Mouse (Mus musculus) heart, embryonic 16.5 days (tissue): ENCODE measurements around the gene Rpl13a. TPM values are rescaled to one million over a fixed set of nuclear protein-coding genes. Genes with fewer than 3 reads are reported as not detected.
"Not testable (repeated sequence)": the region's sequence is repeated elsewhere in the genome, so short reads cannot be mapped to it uniquely, and the experiment has no call there.

ENCODE experiments used
- ATAC-seq: fragments of 200-750 bp; cut with Nextera tagmentation; replicated peaks from 2 replicates; pipeline ENCODE4 v1.8.0; 2017; ENCODE audit warnings: moderate number of reproducible peaks; ENCODE audit not compliant: insufficient read depth, low FRiP score; ENCODE audit errors: extremely low read depth
- H3K27ac ChIP-seq: fragments of 300-500 bp; sonication (generic); 2 replicates; pipeline ENCODE4 v1.5.1; 2014; ENCODE audit warnings: mild to moderate bottlenecking, low read length, control low read depth, moderate library complexity
- H3K27me3 ChIP-seq: fragments of 300-500 bp; sonication (generic); 2 replicates; pipeline ENCODE4 v1.6.1; 2014; ENCODE audit warnings: low read length, mixed read lengths; ENCODE audit not compliant: control insufficient read depth, insufficient read depth
- H3K36me3 ChIP-seq: fragments of 300-500 bp; sonication (generic); 2 replicates; pipeline ENCODE4 v1.6.1; 2014; ENCODE audit not compliant: control insufficient read depth, insufficient read depth
- H3K4me1 ChIP-seq: fragments of 300-500 bp; sonication (generic); 2 replicates; pipeline ENCODE4 v1.6.1; 2014; ENCODE audit warnings: low read length, mixed read lengths; ENCODE audit not compliant: control insufficient read depth, insufficient read depth
- H3K4me2 ChIP-seq: fragments of 300-500 bp; sonication (generic); 2 replicates; pipeline ENCODE4 v1.6.1; 2014; ENCODE audit warnings: low read depth, mild to moderate bottlenecking, control low read depth, low read length
- H3K4me3 ChIP-seq: fragments of 300-500 bp; sonication (generic); 2 replicates; pipeline ENCODE4 v1.5.1; 2014; ENCODE audit warnings: mild to moderate bottlenecking, control low read depth, low read length
- H3K9ac ChIP-seq: fragments of 300-500 bp; sonication (generic); 2 replicates; pipeline ENCODE4 v1.6.1; 2014; ENCODE audit warnings: low read length, control low read depth
- H3K9me3 ChIP-seq: fragments of 300-500 bp; sonication (generic); replicated peaks from 2 replicates; pipeline ENCODE4 v1.6.1; 2016; ENCODE audit warnings: low read length; ENCODE audit not compliant: control insufficient read depth
- WGBS: fragments of 180-500 bp; shearing (Covaris S2); extraction: QIAGEN DNeasy Blood & Tissue Kit; methylation state at CpG from one replicate; pipeline ENCODE4 v1.1.7; 2014; 5-methylcytosine and 5-hydroxymethylcytosine counted together
- polyA plus RNA-seq: library from polyadenylated mRNA; unstranded; fragments of >200 nt; fragmentation: Nextera tagmentation; extraction: Ambion mirVana; gene quantifications from 2 replicates; pipeline ENCODE4 v1.2.1, GENCODE M21; 2015

Rpl13a gene
- polyA plus RNA-seq, result 684 and 727 TPM in 2 replicates

DNA sequence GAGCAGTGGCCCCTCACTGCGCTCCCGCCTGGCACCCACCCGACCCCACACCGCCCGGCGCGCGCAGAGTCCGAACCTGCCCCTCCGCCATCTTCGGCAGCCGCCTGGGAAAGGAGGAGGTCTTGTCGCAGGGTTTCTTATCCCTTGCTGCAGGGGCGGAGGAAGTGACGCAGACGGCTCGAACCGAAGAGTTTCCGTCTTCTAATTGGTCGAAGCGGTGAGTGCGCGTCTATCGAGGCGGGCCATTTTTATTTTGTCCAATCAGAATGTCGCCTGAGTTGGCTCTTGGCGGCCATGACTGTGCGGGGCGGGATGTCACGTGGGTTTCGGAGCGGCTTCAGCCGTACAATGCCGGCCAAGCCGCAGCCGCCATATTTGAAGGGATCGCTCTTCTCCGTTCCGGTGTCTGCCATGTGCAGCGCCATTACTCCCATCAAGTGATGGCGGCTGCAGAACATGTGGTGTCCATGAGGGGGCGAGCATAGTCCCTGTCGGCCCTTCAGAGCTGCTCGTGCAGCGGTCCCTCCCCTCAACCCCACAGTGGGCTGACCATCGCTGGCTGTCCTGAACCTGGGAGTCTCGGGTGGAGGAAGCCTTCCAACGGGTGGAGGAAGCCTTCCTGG lies at the start of gene Rpl13a:
Gene Rpl13a (minus strand): TSS at position 138 of the 623 bp plus-strand sequence.
- Histone ChIP-seq H3K4me3 (peak within 1 kb of the TSS; percentile 86), H3K36me3 (peaks cover 22% of the 10 kb centered on the region), H3K27me3 (no peaks in the 10 kb centered on the region), H3K9me3 (no peaks in the 10 kb centered on the region), H3K4me1 (peaks cover 27% of the 10 kb centered on the region), H3K27ac (peak within 1 kb of the TSS; percentile 86), H3K9ac (peak within 1 kb of the TSS; percentile 97), H3K4me2 (peak within 1 kb of the TSS; percentile 78)
- ATAC-seq, result peak; percentile 92
- WGBS, result under 1% methylated on average over 48 of the region's 48 CpGs

DNA sequence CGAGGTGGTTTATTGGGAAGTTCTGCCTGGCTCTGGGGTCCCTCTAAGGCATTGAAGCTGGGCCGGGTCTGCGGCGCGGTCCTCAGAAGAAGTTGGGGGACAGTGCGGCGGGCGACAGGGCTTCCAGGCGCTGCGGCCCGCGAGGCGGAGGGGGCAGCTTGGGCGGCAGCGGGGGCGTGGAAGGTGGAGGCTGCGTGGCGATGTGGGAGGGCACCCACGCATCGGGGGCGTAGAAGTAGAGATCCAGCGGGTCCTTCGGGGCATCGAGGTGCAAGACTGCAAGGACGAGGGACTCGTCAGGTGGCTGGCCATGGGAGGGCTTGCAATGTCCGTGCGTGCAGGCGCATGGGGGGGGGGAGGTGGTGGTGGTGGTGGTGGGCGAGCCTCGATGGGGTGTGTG lies 47.8 kb upstream of the Rpl13a start:
- H3K4me1 ChIP-seq, result peaks cover 9% of the 10 kb centered on the region
- H3K27me3 ChIP-seq, result peaks cover 82% of the 10 kb centered on the region
- no peak overlapping the region for H3K27ac ChIP-seq
- H3K4me3 ChIP-seq, result peak overlapping the region; percentile 27; the same call in 1 of the 2 replicates
- no peak for ATAC-seq
- H3K36me3 ChIP-seq, result no peaks in the 10 kb centered on the region
- H3K9me3 ChIP-seq, result peaks cover 8% of the 10 kb centered on the region
- 7% methylated on average over 30 of the region's 31 CpGs for WGBS
- no peak overlapping the region; the same call in 1 of the 2 replicates for H3K9ac ChIP-seq
- H3K4me2 ChIP-seq, result peak overlapping the region; percentile 47

DNA sequence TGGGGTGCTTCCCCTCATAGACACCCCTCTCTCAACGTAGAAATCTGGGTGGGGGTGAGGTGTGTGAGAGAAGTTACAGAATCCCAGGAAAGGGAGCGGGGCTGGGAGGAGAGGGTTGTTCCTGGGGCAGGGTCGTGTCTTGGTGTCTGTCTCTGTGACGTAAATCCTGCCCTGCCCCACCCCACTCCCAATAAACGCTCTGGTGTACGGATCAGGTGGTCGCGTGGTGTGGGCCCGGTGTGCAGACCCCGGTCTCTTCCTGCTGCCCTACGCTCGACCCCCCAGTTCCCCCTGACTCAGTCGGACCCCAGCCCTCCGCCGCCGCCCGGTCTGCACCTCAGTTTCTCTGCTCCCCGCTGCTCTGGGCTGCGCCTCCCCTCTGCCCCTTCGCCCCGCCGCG lies 47.4 kb upstream of the Rpl13a start:
- Histone ChIP-seq H3K4me1 (peaks cover 6% of the 10 kb centered on the region), H3K4me2 (peak overlapping the region; percentile 47), H3K27me3 (peaks cover 78% of the 10 kb centered on the region), H3K9ac (no peak overlapping the region; the same call in 1 of the 2 replicates), H3K36me3 (no peaks in the 10 kb centered on the region), H3K9me3 (peaks cover 12% of the 10 kb centered on the region), H3K27ac (no peak overlapping the region), H3K4me3 (peak overlapping the region; percentile 27; the same call in 1 of the 2 replicates)
- WGBS, result 3% methylated on average over 23 of the region's 23 CpGs
- ATAC-seq, result no peak

DNA sequence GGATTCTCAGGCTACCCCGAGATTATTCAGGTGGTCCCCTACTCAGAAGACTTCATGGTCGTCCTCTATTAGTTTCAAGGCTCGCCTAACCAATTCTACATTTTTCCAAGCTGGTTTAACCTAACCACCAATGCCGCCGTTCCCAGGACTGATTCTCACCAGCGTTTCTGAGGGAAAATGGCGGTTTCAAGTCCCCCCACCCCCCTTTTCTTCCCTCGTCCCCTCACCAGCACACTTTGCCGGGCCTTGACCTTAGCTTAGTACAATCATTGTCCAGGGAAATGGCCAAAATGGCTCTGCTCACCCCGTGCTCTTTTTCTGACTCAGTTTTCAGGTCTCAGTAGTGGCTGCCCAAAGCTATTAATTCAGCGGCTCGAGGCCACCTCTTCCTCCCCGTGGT lies 46.8 kb upstream of the Rpl13a start:
- no peak overlapping the region for H3K4me3 ChIP-seq
- peaks cover 6% of the 10 kb centered on the region for H3K4me1 ChIP-seq
- ATAC-seq, result no peak
- no peak overlapping the region for H3K4me2 ChIP-seq
- 8% methylated on average over 13 of the region's 13 CpGs for WGBS
- H3K27ac ChIP-seq, result no peak overlapping the region
- H3K27me3 ChIP-seq, result peaks cover 76% of the 10 kb centered on the region
- H3K36me3 ChIP-seq, result no peaks in the 10 kb centered on the region
- H3K9me3 ChIP-seq, result peaks cover 18% of the 10 kb centered on the region
- no peak overlapping the region for H3K9ac ChIP-seq

DNA sequence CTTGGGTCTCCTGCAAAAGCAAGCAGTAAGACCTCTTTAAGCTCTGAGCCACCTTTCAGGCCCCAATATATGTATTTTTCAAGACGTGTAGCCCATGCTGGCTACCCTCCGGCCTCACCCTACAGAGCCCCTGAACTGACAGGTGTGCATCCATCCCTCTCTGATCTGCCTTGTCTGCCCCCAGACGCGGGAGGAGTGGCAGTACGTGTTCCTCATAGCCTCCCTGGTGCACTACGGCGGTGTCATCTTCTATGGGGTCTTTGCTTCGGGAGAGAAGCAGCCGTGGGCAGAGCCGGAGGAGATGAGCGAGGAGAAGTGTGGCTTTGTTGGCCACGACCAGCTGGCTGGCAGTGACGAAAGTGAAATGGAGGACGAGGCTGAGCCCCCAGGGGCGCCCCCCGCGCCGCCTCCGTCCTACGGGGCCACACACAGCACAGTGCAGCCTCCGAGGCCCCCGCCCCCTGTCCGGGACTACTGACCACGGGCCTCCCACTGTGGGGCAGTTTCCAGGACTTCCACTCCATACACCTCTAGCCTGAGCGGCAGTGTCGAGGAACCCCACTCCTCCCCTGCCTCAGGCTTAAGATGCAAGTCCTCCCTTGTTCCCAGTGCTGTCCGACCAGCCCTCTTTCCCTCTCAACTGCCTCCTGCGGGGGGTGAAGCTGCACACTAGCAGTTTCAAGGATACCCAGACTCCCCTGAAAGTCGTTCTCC lies 46.2 kb upstream of the Rpl13a start:
- ATAC-seq, result no peak
- Histone ChIP-seq H3K36me3 (no peaks in the 10 kb centered on the region), H3K4me1 (peaks cover 6% of the 10 kb centered on the region), H3K9ac (peak overlapping the region; percentile 25; the same call in 1 of the 2 replicates), H3K4me3 (0 out of 2 replicates have a peak overlapping the region, but pooled peaks have one; percentile 0), H3K4me2 (peak overlapping the region; percentile 15; the same call in 1 of the 2 replicates), H3K9me3 (peaks cover 24% of the 10 kb centered on the region), H3K27ac (no peak overlapping the region), H3K27me3 (peaks cover 69% of the 10 kb centered on the region)
- WGBS, result 7% methylated on average over 29 of the region's 29 CpGs

DNA sequence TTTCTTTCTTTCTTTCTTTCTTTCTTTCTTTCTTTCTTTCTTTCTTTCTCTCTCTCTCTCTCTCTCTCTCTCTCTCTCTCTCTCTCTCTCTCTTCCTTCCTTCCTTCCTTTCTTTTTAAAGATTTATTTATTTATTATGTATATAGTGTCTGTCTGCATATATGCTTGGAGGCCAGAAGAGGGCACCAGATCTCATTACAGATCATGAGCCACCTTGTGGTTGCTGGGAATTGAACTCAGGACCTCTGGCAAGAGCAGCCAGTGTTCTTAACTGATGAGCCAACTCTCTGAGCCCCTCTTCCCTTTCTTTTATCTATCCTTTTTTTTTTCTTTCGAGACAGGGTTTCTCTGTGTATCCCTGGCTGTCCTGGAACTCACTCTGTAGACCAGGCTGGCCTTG lies 45.2 kb upstream of the Rpl13a start:
- H3K9ac ChIP-seq, H3K27ac ChIP-seq, H3K4me3 ChIP-seq, H3K4me2 ChIP-seq, H3K4me1 ChIP-seq, ATAC-seq, H3K36me3 ChIP-seq: not testable (repeated sequence)
- peaks cover 68% of the 10 kb centered on the region for H3K27me3 ChIP-seq
- peaks cover 34% of the 10 kb centered on the region for H3K9me3 ChIP-seq
- 53% methylated on average over 1 of the region's 1 CpGs for WGBS

DNA sequence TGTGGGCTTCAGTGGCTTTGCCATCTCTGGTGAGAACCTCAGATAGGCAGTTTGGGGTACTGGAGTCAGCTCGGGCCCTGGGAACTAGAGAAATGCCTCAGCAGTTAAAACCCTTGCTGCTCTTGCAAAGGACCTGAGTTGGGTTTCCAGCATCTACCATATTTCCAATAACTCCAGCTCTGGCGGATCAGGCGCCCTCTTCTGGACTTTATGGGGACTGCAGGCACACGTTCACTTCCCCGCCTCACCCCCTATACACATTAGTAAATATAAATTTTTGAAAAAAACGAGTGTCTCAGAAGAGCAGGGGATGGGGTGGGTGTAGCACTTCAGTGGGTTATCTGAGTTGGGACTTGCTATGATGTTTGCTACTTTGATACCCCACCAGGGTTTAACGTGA lies 44.4 kb upstream of the Rpl13a start:
- no peak overlapping the region for H3K4me2 ChIP-seq
- peaks cover 6% of the 10 kb centered on the region for H3K4me1 ChIP-seq
- peaks cover 67% of the 10 kb centered on the region for H3K27me3 ChIP-seq
- H3K9me3 ChIP-seq, result peaks cover 34% of the 10 kb centered on the region
- H3K36me3 ChIP-seq, result no peaks in the 10 kb centered on the region
- no peak for ATAC-seq
- no peak overlapping the region for H3K27ac ChIP-seq
- WGBS, result 57% methylated on average over 7 of the region's 7 CpGs
- no peak overlapping the region for H3K9ac ChIP-seq
- no peak overlapping the region for H3K4me3 ChIP-seq

DNA sequence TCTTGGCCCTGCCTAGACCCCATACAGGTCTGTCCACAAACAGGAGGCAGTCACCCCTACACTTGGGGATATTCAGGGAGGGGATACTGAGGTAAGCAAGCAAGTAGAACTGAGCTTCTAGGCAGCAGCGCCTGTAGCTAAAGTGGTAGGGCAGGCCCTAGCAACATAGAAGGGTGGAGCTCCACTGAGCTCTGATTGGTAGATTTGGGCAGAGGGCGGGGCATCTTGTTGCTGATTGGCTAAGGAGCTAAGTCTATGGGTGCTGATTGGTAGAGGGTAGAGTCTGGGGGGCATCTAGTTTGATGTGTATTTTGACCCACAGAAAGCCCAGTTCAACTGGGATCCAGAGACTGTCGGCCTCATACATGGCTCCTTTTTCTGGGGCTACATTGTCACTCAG lies 40.9 kb upstream of the Rpl13a start:
- H3K9ac ChIP-seq, result no peak overlapping the region
- ATAC-seq, result no peak
- no peak overlapping the region for H3K4me3 ChIP-seq
- peaks cover 34% of the 10 kb centered on the region for H3K9me3 ChIP-seq
- peaks cover 3% of the 10 kb centered on the region; the same call in 1 of the 2 replicates for H3K4me1 ChIP-seq
- H3K36me3 ChIP-seq, result no peaks in the 10 kb centered on the region
- H3K27ac ChIP-seq, result no peak overlapping the region
- WGBS, result 90% methylated on average over 3 of the region's 3 CpGs
- peaks cover 67% of the 10 kb centered on the region for H3K27me3 ChIP-seq
- H3K4me2 ChIP-seq, result no peak overlapping the region

DNA sequence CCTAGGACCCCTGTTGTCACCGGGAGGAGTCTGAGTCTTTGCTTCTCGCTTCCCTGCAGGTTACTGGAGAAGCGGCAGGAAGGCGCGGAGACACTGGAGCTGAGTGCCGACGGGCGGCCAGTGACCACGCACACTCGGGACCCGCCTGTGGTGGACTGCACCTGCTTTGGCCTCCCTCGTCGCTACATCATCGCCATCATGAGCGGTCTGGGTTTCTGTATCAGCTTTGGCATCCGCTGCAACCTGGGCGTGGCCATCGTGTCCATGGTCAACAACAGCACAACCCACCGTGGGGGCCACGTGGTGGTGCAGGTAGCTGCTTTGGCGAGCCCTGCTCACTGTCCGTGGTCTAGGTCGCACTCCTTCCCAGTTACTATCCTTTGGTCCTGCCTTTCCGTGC lies 40.1 kb upstream of the Rpl13a start:
- Histone ChIP-seq H3K4me3 (no peak overlapping the region), H3K4me2 (no peak overlapping the region)
- WGBS, result 6% methylated on average over 24 of the region's 24 CpGs

More for the DNA sequence above, 40.1 kb upstream of the Rpl13a start:
- no peak for ATAC-seq
- peaks cover 71% of the 10 kb centered on the region for H3K27me3 ChIP-seq
- H3K27ac ChIP-seq, result no peak overlapping the region
- no peaks in the 10 kb centered on the region for H3K36me3 ChIP-seq
- peaks cover 34% of the 10 kb centered on the region for H3K9me3 ChIP-seq
- peaks cover 7% of the 10 kb centered on the region for H3K4me1 ChIP-seq
- H3K9ac ChIP-seq, result no peak overlapping the region
